Mouse (Mus musculus) heart, embryonic 15.5 days (tissue): Measurements from ENCODE around the gene Rcc1. TPM values are rescaled to one million over a fixed set of nuclear protein-coding genes. Genes with fewer than 3 reads are reported as not detected.

Experiments used
- ATAC-seq: fragments of 200-750 bp; cut with Nextera tagmentation; replicated peaks from 2 replicates; pipeline ENCODE4 v1.8.0; 2017; ENCODE audit warnings: low read depth, moderate TSS enrichment; ENCODE audit not compliant: insufficient number of reproducible peaks, insufficient read depth, low FRiP score
- H3K27ac ChIP-seq: fragments of 300-500 bp; sonication (generic); 2 replicates; pipeline ENCODE4 v1.5.1; 2015; ENCODE audit warnings: mild to moderate bottlenecking, inconsistent platforms
- H3K27me3 ChIP-seq: fragments of 300-500 bp; sonication (generic); 2 replicates; pipeline ENCODE4 v1.6.1; 2015; ENCODE audit warnings: inconsistent platforms
- H3K36me3 ChIP-seq: fragments of 300-500 bp; sonication (generic); 2 replicates; pipeline ENCODE4 v1.6.1; 2015; ENCODE audit warnings: mild to moderate bottlenecking, inconsistent platforms
- H3K4me1 ChIP-seq: fragments of 300-500 bp; sonication (generic); replicated peaks from 2 replicates; pipeline ENCODE4 v1.6.1; 2015; ENCODE audit warnings: inconsistent platforms
- H3K4me2 ChIP-seq: fragments of 300-500 bp; sonication (generic); 2 replicates; pipeline ENCODE4 v1.6.1; 2015; ENCODE audit warnings: inconsistent platforms, mild to moderate bottlenecking, moderate library complexity
- H3K4me3 ChIP-seq: fragments of 300-500 bp; sonication (generic); 2 replicates; pipeline ENCODE4 v1.5.1; 2015; ENCODE audit warnings: mild to moderate bottlenecking, inconsistent platforms
- H3K9ac ChIP-seq: fragments of 300-500 bp; sonication (generic); 2 replicates; pipeline ENCODE4 v1.6.1; 2015; ENCODE audit warnings: mild to moderate bottlenecking, inconsistent platforms
- H3K9me3 ChIP-seq: fragments of 300-500 bp; sonication (generic); replicated peaks from 2 replicates; pipeline ENCODE4 v1.6.1; 2016; ENCODE audit warnings: inconsistent platforms
- WGBS: fragments of 180-500 bp; shearing (Covaris S2); methylation state at CpG from one replicate; pipeline ENCODE4 v1.1.7; 2015; ENCODE audit warnings: mixed read lengths; 5-methylcytosine and 5-hydroxymethylcytosine counted together
- polyA plus RNA-seq: library from polyadenylated mRNA; unstranded; fragments of >200 nt; fragmentation: Nextera tagmentation; extraction: Ambion mirVana; gene quantifications from 2 replicates; pipeline ENCODE4 v1.2.1, GENCODE M21; 2015

Rcc1 gene
- polyA plus RNA-seq, 1 experiment from 2014 or later, result 29.2 TPM

DNA sequence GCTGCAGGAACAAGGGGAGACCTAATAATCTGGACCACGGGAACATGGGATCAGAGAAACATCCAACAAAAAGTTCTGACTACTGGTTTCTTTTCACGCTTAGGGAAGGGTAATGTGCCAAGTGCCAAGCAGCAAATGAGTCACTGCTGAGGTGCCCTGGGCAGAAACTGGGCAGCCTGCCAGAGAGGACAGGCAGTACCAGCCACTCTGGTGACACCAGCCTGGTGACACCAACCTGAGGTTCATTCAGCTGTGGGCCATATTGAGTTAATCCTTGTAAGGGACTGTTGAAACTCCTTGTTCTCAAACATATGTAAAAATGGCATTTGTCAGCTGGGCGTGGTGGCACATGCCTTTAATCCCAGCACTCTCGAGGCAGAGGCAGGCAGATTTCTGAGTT is 1.2 kb upstream of the Rcc1 start:
- Histone ChIP-seq H3K4me3 (no peak overlapping the region), H3K4me2 (no peak overlapping the region), H3K9me3 (no peaks in the 10 kb centered on the region), H3K27ac (peak overlapping the region; percentile 96; the same call in 1 of the 2 replicates), H3K36me3 (peaks cover 41% of the 10 kb centered on the region), H3K4me1 (peaks cover 23% of the 10 kb centered on the region), H3K27me3 (no peaks in the 10 kb centered on the region), H3K9ac (no peak overlapping the region)
- 84% methylated on average over 4 of the region's 4 CpGs for WGBS
- ATAC-seq, result no peak

DNA sequence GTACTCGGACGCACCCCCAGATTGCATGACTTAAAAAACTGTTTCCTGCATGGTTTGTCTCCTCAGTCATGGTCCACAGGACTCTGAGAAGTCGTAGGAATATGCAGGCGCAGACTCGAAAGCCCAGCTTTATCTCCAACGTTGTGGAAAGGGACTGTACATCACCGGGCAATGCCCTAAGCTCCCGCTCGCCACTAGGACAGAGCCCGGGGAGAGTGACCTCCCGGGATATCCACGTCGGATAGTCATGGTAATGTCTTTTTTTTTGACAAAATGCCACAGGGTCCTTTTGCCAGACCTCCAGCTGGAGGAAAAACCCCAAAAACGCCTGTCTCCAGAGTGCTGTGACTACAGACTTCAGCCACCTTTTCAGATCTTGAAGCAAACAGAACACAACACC is 666 bp downstream of the Rcc1 start:
- H3K27me3 ChIP-seq, result no peaks in the 10 kb centered on the region
- peak overlapping the region; percentile 96 for H3K27ac ChIP-seq
- no peak for ATAC-seq
- H3K9me3 ChIP-seq, result no peaks in the 10 kb centered on the region
- peak overlapping the region; percentile 81 for H3K4me3 ChIP-seq
- H3K4me2 ChIP-seq, result peak overlapping the region; percentile 70
- peaks cover 23% of the 10 kb centered on the region for H3K36me3 ChIP-seq
- H3K4me1 ChIP-seq, result peaks cover 17% of the 10 kb centered on the region
- WGBS, result under 1% methylated on average over 14 of the region's 14 CpGs
- H3K9ac ChIP-seq, result peak overlapping the region; percentile 86

DNA sequence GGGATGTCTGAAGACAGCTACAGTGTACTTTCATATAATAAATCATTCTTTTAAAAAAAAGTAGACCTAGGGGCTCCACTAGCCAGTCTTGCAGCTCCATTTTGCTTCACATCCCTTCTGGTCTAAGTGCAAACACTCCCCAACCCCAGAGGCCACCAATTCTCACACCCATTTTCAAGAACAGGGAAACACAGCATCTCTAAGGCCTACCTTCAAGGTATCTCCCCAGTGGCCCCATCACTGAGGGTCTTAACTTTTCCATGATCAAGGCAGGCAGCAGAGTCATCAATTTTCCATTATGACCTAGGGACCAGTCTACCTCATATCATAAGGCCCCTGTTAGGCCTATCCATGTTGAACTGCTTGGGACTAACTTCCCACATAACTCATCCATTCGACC is 2.0 kb downstream of the Rcc1 start:
- H3K36me3 ChIP-seq, result peaks cover 12% of the 10 kb centered on the region; the same call in 1 of the 2 replicates
- peak overlapping the region; percentile 81; the same call in 1 of the 2 replicates for H3K4me3 ChIP-seq
- H3K9me3 ChIP-seq, result no peaks in the 10 kb centered on the region
- H3K27ac ChIP-seq, result peak overlapping the region; percentile 6; the same call in 1 of the 2 replicates
- no peaks in the 10 kb centered on the region for H3K27me3 ChIP-seq
- H3K4me1 ChIP-seq, result peaks cover 17% of the 10 kb centered on the region
- no peak overlapping the region for H3K9ac ChIP-seq
- no peak for ATAC-seq
- WGBS, result 38% methylated on average over 1 of the region's 1 CpGs
- peak overlapping the region; percentile 70 for H3K4me2 ChIP-seq

DNA sequence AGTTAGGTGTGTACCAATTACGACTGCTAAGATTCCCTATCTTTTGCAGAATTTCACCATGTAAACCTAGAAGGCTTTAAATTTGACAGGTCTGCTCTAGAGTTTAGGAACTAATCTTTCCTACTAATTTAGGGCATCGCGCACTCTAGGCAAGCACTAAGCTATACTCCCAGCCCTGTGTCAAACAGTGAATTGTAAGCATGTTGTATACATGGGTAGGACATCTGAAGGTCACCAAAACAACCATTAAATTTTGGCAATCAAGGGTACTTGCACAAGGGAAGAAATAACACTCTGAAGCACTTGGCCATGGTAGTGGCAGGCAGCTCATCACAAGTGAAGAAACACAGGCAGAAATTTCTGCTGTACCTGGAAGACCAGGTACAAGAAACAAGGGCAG is 2.6 kb downstream of the Rcc1 start:
- Histone ChIP-seq H3K9me3 (no peaks in the 10 kb centered on the region), H3K4me1 (peaks cover 14% of the 10 kb centered on the region), H3K4me3 (no peak overlapping the region), H3K27me3 (no peaks in the 10 kb centered on the region), H3K9ac (no peak overlapping the region), H3K4me2 (no peak overlapping the region), H3K27ac (peak overlapping the region; percentile 6; the same call in 1 of the 2 replicates), H3K36me3 (peaks cover 12% of the 10 kb centered on the region; the same call in 1 of the 2 replicates)
- ATAC-seq, result no peak
- WGBS, result 75% methylated on average over 3 of the region's 3 CpGs

DNA sequence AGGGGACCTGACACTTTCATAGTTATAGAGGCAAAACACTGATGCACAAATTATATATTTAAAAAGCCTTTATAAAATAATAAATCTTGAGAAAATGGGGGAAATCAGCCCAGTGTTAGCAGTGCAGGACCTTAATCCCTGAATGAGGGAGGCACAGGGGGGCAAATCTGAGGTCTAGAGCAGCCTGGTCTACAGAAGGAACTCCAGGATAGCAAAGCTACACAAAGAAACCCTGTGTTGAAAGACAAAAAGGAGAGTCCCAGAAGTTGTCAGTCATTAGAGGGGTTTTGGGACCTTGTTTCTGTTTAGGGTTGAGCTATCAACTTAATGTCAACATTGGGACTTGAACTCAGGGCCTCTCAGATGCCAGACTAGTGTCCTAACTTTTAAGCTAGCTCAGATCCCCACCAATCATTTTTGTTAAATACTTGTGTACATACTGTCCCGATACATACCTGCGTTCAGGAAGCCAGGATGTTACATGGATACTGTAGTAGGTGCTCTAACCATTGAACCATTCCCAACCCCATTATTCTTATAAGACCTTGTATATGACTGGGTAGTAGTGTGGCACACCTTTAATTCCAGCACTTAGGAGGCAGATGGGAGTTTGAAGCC is 3.2 kb downstream of the Rcc1 start:
- Histone ChIP-seq H3K4me1 (peaks cover 14% of the 10 kb centered on the region), H3K4me2 (no peak overlapping the region), H3K9ac (no peak overlapping the region; the same call in 1 of the 2 replicates), H3K4me3 (no peak overlapping the region), H3K36me3 (peaks cover 12% of the 10 kb centered on the region; the same call in 1 of the 2 replicates), H3K27me3 (no peaks in the 10 kb centered on the region), H3K9me3 (no peaks in the 10 kb centered on the region), H3K27ac (no peak overlapping the region)
- ATAC-seq, result no peak
- WGBS, result 70% methylated on average over 2 of the region's 2 CpGs

DNA sequence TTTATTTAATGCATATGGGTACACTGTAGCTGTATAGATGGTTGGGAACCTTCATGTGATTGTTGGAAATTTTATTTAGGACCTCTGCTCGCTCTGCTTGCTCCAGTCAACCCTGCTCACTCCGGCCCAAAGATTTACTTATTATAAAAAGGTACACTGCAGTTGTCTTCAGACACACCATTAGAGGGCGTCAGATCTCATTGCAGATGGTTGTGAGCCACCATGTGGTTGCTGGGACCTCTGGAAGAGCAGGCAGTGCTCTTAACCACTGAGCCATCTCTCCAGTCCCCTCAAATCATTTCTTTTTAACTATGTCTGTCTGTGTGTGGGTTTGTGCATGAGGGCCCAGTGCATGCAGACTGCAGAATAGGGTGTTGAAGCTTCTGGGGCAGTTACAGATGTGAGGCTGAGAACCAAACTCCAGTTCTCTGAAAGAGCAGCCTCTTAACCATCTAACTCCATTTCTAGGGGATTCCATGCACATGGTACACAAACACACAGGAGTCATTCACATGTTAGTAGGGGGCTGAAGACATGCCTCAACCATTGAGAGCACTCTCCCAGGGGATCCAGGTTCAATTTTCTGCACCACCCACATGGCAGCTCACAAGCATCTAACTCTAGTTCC is 3.8 kb downstream of the Rcc1 start:
- no peak for ATAC-seq
- H3K27me3 ChIP-seq, result no peaks in the 10 kb centered on the region
- no peak overlapping the region for H3K4me3 ChIP-seq
- H3K4me1 ChIP-seq, result peaks cover 19% of the 10 kb centered on the region
- WGBS, result 60% methylated on average over 3 of the region's 3 CpGs
- no peak overlapping the region for H3K27ac ChIP-seq
- H3K9me3 ChIP-seq, result no peaks in the 10 kb centered on the region
- H3K36me3 ChIP-seq, result peaks cover 12% of the 10 kb centered on the region; the same call in 1 of the 2 replicates
- H3K4me2 ChIP-seq, result no peak overlapping the region
- H3K9ac ChIP-seq, result no peak overlapping the region; the same call in 1 of the 2 replicates

DNA sequence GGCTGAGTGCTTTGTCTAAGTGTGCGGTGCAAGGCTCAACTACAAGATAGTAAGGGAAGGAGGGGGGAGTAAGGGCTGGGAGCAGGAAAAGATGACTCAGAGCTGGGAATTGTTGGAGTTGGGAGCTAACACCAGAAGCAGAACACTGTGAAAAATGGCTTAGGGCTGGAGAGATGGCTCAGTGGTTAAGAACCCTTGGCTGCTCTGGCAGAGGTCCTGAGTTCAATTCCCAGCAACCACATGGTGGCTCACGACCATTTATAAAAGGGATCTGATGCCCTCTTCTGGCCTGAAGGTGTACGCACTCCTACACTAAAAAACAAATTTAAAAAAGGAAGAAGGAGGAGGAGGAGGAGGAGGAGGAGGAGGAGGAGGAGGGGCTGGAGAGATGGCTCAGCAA is 6.7 kb downstream of the Rcc1 start:
- WGBS, result 45% methylated on average over 2 of the region's 3 CpGs
- no peak for ATAC-seq
- H3K4me3 ChIP-seq, result no peak overlapping the region
- H3K27ac ChIP-seq, result no peak overlapping the region
- no peaks in the 10 kb centered on the region for H3K27me3 ChIP-seq
- H3K36me3 ChIP-seq, result peaks cover 11% of the 10 kb centered on the region; the same call in 1 of the 2 replicates
- no peak overlapping the region for H3K4me2 ChIP-seq
- no peaks in the 10 kb centered on the region for H3K9me3 ChIP-seq
- peaks cover 24% of the 10 kb centered on the region for H3K4me1 ChIP-seq
- no peak overlapping the region for H3K9ac ChIP-seq

DNA sequence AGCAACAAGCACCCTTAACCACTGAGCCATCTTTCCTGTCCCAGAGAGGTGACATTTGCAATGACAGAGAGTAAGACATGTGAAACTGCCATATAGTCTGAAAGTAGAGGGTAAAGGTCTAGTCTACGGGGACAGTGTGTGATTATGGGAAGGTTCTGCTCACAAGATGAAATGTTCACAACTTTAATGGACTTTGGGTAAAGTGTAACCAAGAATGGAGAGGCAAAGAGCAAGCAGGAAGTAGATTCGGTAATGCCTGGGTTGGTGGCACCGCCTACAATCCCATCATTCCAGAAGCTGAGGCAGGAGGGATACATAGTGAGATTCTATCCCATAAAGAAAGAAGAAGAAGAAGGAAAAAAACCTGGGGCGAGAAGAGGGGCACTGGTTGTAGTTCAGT is 7.1 kb downstream of the Rcc1 start:
- ATAC-seq, result no peak
- H3K9ac ChIP-seq, result no peak overlapping the region
- H3K27me3 ChIP-seq, result no peaks in the 10 kb centered on the region
- H3K4me3 ChIP-seq, result no peak overlapping the region
- H3K36me3 ChIP-seq, result peaks cover 7% of the 10 kb centered on the region; the same call in 1 of the 2 replicates
- WGBS, result 79% methylated on average over 4 of the region's 4 CpGs
- H3K4me2 ChIP-seq, result no peak overlapping the region
- peaks cover 20% of the 10 kb centered on the region for H3K4me1 ChIP-seq
- H3K27ac ChIP-seq, result no peak overlapping the region
- no peaks in the 10 kb centered on the region for H3K9me3 ChIP-seq

DNA sequence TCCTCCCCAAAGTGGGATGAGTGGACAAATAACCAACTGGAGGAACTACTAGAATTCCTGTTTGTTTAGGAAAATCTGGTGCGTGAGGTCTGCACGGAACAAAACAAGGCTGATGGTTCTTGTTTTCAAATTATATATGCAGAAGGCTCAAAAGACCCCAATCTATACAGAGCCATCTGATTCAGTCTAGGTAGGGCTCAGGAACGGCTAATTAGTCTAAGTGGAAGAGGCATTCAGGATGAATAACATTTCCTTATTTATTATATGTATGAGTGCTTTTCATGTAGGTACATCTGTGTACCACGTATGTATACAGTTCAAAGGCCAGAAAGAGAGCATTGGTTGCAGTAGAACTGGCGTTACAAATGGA is 7.6 kb downstream of the Rcc1 start:
- no peaks in the 10 kb centered on the region for H3K27me3 ChIP-seq
- ATAC-seq, result no peak
- no peak overlapping the region for H3K9ac ChIP-seq

DNA sequence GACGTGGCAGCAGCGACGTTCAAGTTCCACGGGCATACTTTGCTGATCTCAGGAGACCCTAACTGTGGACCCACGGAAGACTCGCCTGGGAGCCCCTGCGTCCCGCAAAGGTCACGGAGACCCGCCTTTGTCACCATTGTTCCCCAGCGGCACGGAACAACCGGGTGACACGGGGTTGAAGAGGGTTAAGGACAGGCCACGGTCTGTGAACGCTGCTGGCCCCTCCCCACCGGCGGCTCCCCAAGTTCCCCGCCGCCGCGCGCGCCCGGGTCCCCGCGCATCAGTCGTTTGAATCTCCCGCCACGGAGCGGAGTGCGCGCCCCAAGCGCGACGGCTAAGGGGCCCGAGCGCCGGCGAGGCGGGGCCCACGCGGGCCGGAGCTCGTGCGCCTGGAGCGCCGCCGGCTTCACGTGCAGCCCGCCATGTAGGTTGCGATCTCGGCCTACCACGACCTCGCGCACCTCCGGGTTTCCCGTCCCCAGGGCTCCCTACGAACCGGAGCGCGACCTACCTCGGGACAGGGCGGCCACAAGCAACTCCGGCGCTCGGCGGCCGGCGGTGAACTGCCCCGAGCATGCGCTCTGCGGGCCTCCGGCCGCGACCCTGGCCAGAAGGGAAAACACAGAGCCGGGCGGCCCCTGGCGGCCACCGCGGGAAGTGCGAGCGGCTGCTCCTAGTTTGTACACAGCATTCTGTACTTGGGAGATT is 8.1 kb downstream of the Rcc1 start:
- no peaks in the 10 kb centered on the region for H3K9me3 ChIP-seq
- H3K9ac ChIP-seq, result peak overlapping the region; percentile 90
- peak; percentile 86 for ATAC-seq
- H3K27me3 ChIP-seq, result no peaks in the 10 kb centered on the region
- H3K4me3 ChIP-seq, result peak overlapping the region; percentile 86
- H3K4me2 ChIP-seq, result peak overlapping the region; percentile 98
- peaks cover 20% of the 10 kb centered on the region for H3K4me1 ChIP-seq
- peak overlapping the region; percentile 77 for H3K27ac ChIP-seq
- H3K36me3 ChIP-seq, result no peaks in the 10 kb centered on the region
- under 1% methylated on average over 79 of the region's 83 CpGs for WGBS

More for the DNA sequence above, 7.6 kb downstream of the Rcc1 start:
- Histone ChIP-seq H3K27ac (no peak overlapping the region), H3K4me1 (peaks cover 17% of the 10 kb centered on the region), H3K36me3 (0 out of 2 replicates have a peak, but pooled peaks cover 4% of the 10 kb centered on the region), H3K4me3 (peak overlapping the region; percentile 86), H3K4me2 (no peak overlapping the region), H3K9me3 (no peaks in the 10 kb centered on the region)
- WGBS, result 42% methylated on average over 5 of the region's 5 CpGs

DNA sequence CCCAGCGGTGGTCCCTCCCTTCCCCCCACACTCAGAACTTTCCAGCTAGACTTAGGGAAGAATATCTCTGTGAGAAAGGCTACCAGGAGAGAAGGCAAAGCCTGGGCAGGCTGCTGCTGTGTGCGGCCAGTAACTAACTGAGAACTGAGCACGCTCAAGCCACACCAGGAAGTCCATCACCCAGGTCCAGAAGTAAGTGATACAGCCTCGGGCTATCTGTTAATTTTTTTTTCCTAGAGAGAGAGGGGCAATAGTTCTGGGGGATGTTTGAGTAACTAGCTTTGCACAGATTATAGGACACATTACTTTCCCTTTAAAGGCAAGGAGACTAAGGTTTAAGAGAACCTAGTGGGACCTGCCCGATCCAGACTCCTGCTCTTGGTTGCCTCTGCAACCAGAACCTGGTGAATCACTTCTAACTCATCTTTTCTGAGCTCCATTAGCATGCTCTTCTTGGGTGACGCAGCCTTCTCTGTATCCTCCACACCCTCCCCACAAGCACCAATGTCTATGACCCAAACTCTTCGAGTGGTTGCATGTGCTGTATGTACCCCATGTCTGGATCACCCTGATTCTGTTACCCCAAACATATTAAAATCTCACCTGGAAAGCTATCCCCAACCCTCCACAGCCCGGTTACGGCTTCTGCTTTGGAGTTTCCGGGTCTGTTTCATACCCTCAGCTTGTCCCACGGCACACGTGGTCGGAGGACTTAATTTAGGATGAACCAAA is 8.8 kb downstream of the Rcc1 start:
- H3K4me1 ChIP-seq, result peaks cover 20% of the 10 kb centered on the region
- peak overlapping the region; percentile 98 for H3K4me2 ChIP-seq
- no peak for ATAC-seq
- peak overlapping the region; percentile 86 for H3K4me3 ChIP-seq
- no peak overlapping the region for H3K27ac ChIP-seq
- peaks cover 5% of the 10 kb centered on the region; the same call in 1 of the 2 replicates for H3K36me3 ChIP-seq
- WGBS, result 4% methylated on average over 13 of the region's 13 CpGs
- H3K9me3 ChIP-seq, result no peaks in the 10 kb centered on the region
- no peaks in the 10 kb centered on the region for H3K27me3 ChIP-seq
- peak overlapping the region; percentile 90 for H3K9ac ChIP-seq
